Mouse (Mus musculus): Measurements from ENCODE around the gene Zap70. TPM values are rescaled to one million over a fixed set of nuclear protein-coding genes. Genes with fewer than 3 reads are reported as not detected.
A peak's percentile ranks its signal among the peaks of the same experiment; 100 is the strongest.

The Zap70 gene
- polyA plus RNA-seq (2012; rRNA removed) (0.88 and 1.2 TPM in 2 replicates), polyA plus RNA-seq (2014; fragmentation: Nextera tagmentation; extraction: Ambion mirVana) (0.54 and 0.91 TPM in 2 replicates)

GRCm38 (mm10) chr1:36761568-36761967 is at the start of gene Zap70:
TSS of gene Zap70 (plus strand) at chr1:36761798.
- Histone ChIP-seq H3K4me1 (ENCODE audit: control insufficient read depth, insufficient read depth, low read length) (no peaks in the 10 kb centered on the region), H3K4me2 (replicated peaks; ENCODE audit: low read depth, low read length, severe bottlenecking) (no peak within 1 kb of the TSS), H3K27me3 (ENCODE audit: control insufficient read depth, insufficient read depth, low read length) (no peaks in the 10 kb centered on the region), H3K4me3 (replicated peaks; ENCODE audit: low read length) (no peak within 1 kb of the TSS), H3K9me3 (ENCODE audit: control insufficient read depth, low read length) (no peaks in the 10 kb centered on the region), H3K36me3 (ENCODE audit: control insufficient read depth, insufficient read depth, low read length) (no peaks in the 10 kb centered on the region), H3K27ac (replicated peaks; ENCODE audit: low read depth, low read length) (no peak within 1 kb of the TSS), H3K9ac (ENCODE audit: low read depth, low read length, severe bottlenecking) (no peak within 1 kb of the TSS)
- ATAC-seq (ENCODE audit: low FRiP score, low read depth), result no peak
- no peak for DNase-seq (ENCODE audit: low spot score)
- no peak for TF ChIP-seq POLR2A (IDR thresholded peaks at IDR 0.05; ENCODE audit: borderline replicate concordance, extremely low read depth, insufficient read depth, insufficient read length)
- WGBS, result 72% methylated on average over 11 of the region's 11 CpGs

GRCm38 (mm10) chr1:36714311-36714710 is 47.3 kb upstream of the Zap70 start, which contains the start of gene Actr1b:
TSS of gene Actr1b (minus strand) at chr1:36714422.
- Histone ChIP-seq H3K9ac (ENCODE audit: low read depth, low read length, severe bottlenecking) (no peak within 1 kb of the TSS), H3K4me1 (ENCODE audit: control insufficient read depth, insufficient read depth, low read length) (no peaks in the 10 kb centered on the region), H3K4me3 (replicated peaks; ENCODE audit: low read length) (no peak within 1 kb of the TSS), H3K27ac (replicated peaks; ENCODE audit: low read depth, low read length) (no peak within 1 kb of the TSS), H3K4me2 (replicated peaks; ENCODE audit: low read depth, low read length, severe bottlenecking) (no peak within 1 kb of the TSS), H3K27me3 (ENCODE audit: control insufficient read depth, insufficient read depth, low read length) (no peaks in the 10 kb centered on the region), H3K36me3 (ENCODE audit: control insufficient read depth, insufficient read depth, low read length) (no peaks in the 10 kb centered on the region), H3K9me3 (ENCODE audit: control insufficient read depth, low read length) (no peaks in the 10 kb centered on the region)
- DNase-seq (ENCODE audit: low spot score) (no peak), ATAC-seq (ENCODE audit: low FRiP score, low read depth) (no peak)
- 81% methylated on average over 5 of the region's 5 CpGs for WGBS
- TF ChIP-seq POLR2A (IDR thresholded peaks at IDR 0.05; ENCODE audit: borderline replicate concordance, extremely low read depth, insufficient read depth, insufficient read length), result no peak

GRCm38 (mm10) chr1:36718786-36719185 is 42.8 kb upstream of the Zap70 start:
- no peak overlapping the region for H3K9ac ChIP-seq (ENCODE audit: low read depth, low read length, severe bottlenecking)
- WGBS, result 91% methylated on average over 1 of the region's 1 CpGs
- H3K36me3 ChIP-seq (ENCODE audit: control insufficient read depth, insufficient read depth, low read length), result no peaks in the 10 kb centered on the region
- no peak for DNase-seq (ENCODE audit: low spot score)
- no peaks in the 10 kb centered on the region for H3K9me3 ChIP-seq (ENCODE audit: control insufficient read depth, low read length)
- H3K27ac ChIP-seq (replicated peaks; ENCODE audit: low read depth, low read length), result no peak overlapping the region
- no peaks in the 10 kb centered on the region for H3K27me3 ChIP-seq (ENCODE audit: control insufficient read depth, insufficient read depth, low read length)
- TF ChIP-seq POLR2A (IDR thresholded peaks at IDR 0.05; ENCODE audit: borderline replicate concordance, extremely low read depth, insufficient read depth, insufficient read length), result no peak
- H3K4me2 ChIP-seq (replicated peaks; ENCODE audit: low read depth, low read length, severe bottlenecking), result no peak overlapping the region
- peaks cover 11% of the 10 kb centered on the region for H3K4me1 ChIP-seq (ENCODE audit: control insufficient read depth, insufficient read depth, low read length)
- no peak overlapping the region for H3K4me3 ChIP-seq (replicated peaks; ENCODE audit: low read length)
- ATAC-seq (ENCODE audit: low FRiP score, low read depth), result no peak

- H3K36me3 ChIP-seq (ENCODE audit: control insufficient read depth, insufficient read depth, low read length), result no peaks in the 10 kb centered on the region
- DNase-seq (ENCODE audit: low spot score) (peak; percentile 54), ATAC-seq (ENCODE audit: low FRiP score, low read depth) (peak; percentile 82)
- H3K9me3 ChIP-seq (ENCODE audit: control insufficient read depth, low read length), result no peaks in the 10 kb centered on the region
- peak overlapping the region; percentile 11 for H3K27ac ChIP-seq (replicated peaks; ENCODE audit: low read depth, low read length)
- H3K4me2 ChIP-seq (replicated peaks; ENCODE audit: low read depth, low read length, severe bottlenecking), result no peak overlapping the region
- no peak overlapping the region for H3K9ac ChIP-seq (ENCODE audit: low read depth, low read length, severe bottlenecking)
- TF ChIP-seq POLR2A (IDR thresholded peaks at IDR 0.05; ENCODE audit: borderline replicate concordance, extremely low read depth, insufficient read depth, insufficient read length), result no peak
- no peaks in the 10 kb centered on the region for H3K27me3 ChIP-seq (ENCODE audit: control insufficient read depth, insufficient read depth, low read length)
- peaks cover 20% of the 10 kb centered on the region for H3K4me1 ChIP-seq (ENCODE audit: control insufficient read depth, insufficient read depth, low read length)
- 29% methylated on average over 16 of the region's 16 CpGs for WGBS
- no peak overlapping the region for H3K4me3 ChIP-seq (replicated peaks; ENCODE audit: low read length)
Observed at GRCm38 (mm10) chr1:36723146-36724056, 38.2 kb upstream of the Zap70 start.

- no peak for TF ChIP-seq POLR2A (IDR thresholded peaks at IDR 0.05; ENCODE audit: borderline replicate concordance, extremely low read depth, insufficient read depth, insufficient read length)
- Histone ChIP-seq H3K9ac (ENCODE audit: low read depth, low read length, severe bottlenecking) (no peak overlapping the region), H3K36me3 (ENCODE audit: control insufficient read depth, insufficient read depth, low read length) (no peaks in the 10 kb centered on the region), H3K4me2 (replicated peaks; ENCODE audit: low read depth, low read length, severe bottlenecking) (no peak overlapping the region), H3K27ac (replicated peaks; ENCODE audit: low read depth, low read length) (peak overlapping the region; percentile 11), H3K4me3 (replicated peaks; ENCODE audit: low read length) (no peak overlapping the region), H3K9me3 (ENCODE audit: control insufficient read depth, low read length) (no peaks in the 10 kb centered on the region), H3K27me3 (ENCODE audit: control insufficient read depth, insufficient read depth, low read length) (no peaks in the 10 kb centered on the region), H3K4me1 (ENCODE audit: control insufficient read depth, insufficient read depth, low read length) (peaks cover 20% of the 10 kb centered on the region)
- WGBS, result 19% methylated on average over 4 of the region's 4 CpGs
- DNase-seq (ENCODE audit: low spot score) (no peak), ATAC-seq (ENCODE audit: low FRiP score, low read depth) (peak; percentile 55)
Observed at GRCm38 (mm10) chr1:36724057-36724431, 37.6 kb upstream of the Zap70 start.

Data from limb, embryonic 14.5 days (tissue).